Mouse (Mus musculus): ENCODE results near the gene Gm21731. TPM values are rescaled to one million over a fixed set of nuclear protein-coding genes. Genes with fewer than 3 reads are reported as not detected.

The Gm21731 gene
- polyA plus RNA-seq (2021; fragmentation: Nextera tagmentation) = not detected in 2 replicates
- long read RNA-seq, experiment 1 = 0 reads
- long read RNA-seq, experiment 2 = 0 reads

DNA sequence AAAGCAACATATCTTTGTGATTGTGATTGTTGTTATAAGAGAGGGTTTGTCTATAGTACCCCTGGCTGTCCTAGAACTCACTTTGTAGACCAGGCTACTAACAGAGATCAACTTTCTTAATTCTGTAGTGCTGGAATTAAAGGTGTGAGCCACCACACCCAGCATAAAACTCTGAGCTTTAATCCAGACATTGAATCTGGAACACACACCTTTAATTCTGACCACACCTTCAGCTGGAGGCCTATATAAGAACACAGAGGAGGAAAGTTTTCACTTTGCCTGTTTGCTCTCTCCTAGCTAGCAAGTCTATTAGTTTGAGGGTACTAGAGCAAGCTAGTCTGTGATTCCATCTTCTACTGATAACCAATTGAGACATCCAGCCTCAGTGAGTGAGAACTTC is at the start of gene Gm21731:
Gm21731 (plus strand) TSS at position 301 of the 400 bp plus-strand sequence.

DNA sequence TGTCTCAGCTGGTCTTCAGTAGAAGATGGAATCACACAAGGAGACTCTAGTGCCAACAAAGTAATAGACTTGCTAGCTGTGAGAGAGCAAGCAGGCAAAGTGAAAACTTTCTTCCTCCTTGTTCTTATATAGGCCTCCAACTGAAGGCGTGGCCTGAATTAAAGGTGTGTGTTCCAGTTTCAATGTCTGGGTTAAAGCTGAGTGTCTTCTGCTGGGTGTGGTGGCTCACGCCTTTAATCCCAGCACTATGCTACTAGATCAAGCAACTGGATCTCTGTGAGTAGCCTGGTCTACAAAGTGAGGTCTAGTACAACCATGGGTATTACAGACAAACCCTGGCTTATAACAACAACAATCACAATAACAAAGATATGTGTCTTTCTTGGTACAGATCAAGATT is 23.1 kb upstream of the Gm21731 start, which contains the start of gene Gm21762:
Gm21762 (minus strand) TSS at position 101 of the 400 bp plus-strand sequence.

DNA sequence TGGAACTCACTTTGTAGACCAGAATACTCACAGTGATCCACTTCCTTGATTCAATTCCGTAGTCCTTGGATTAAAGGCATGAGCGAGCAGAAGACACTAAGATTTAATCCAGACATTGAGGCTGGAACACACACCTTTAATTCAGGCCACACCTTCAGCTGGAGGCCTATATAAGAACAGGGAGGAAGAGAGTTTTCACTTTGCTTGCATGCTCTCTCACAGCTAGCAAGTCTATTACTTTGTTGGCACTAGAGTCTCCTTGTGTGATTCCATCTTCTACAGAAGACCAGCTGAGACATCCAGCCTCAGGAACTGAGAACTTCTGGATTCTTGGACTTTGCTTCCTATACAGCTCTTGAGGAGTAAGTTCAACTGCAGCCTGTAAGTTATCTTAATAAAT is 24.0 kb downstream of the Gm21731 start, which contains the start of gene AF067061:
AF067061 (plus strand) TSS at position 245 of the 400 bp plus-strand sequence.

Other genes with a start within 250 kb of the Gm21731 start
- gene Gm36079, start 212.1 kb upstream of the Gm21731 start, polyA plus RNA-seq (2021; fragmentation: Nextera tagmentation) = not detected in 2 replicates
- gene Gm21188, start 186.9 kb upstream of the Gm21731 start, polyA plus RNA-seq (2021; fragmentation: Nextera tagmentation) = 0.13 TPM in 1 of 2 replicates, not detected in the other
- gene Gm20767, start 98.9 kb upstream of the Gm21731 start, polyA plus RNA-seq (2021; fragmentation: Nextera tagmentation) = not detected in 2 replicates
- not detected in 2 replicates for gene Gm21818, start 66.7 kb upstream of the Gm21731 start, polyA plus RNA-seq (2021; fragmentation: Nextera tagmentation)
- gene Gm21762, start 23.2 kb upstream of the Gm21731 start, polyA plus RNA-seq (2021; fragmentation: Nextera tagmentation) = not detected in 2 replicates
- gene AF067061, start 24.0 kb downstream of the Gm21731 start, polyA plus RNA-seq (2021; fragmentation: Nextera tagmentation) = not detected in 2 replicates
- 0.09 and 0.14 TPM in 2 replicates for gene BC147527, start 61.3 kb downstream of the Gm21731 start, polyA plus RNA-seq (2021; fragmentation: Nextera tagmentation)
- gene Tcstv3, start 77.8 kb downstream of the Gm21731 start, polyA plus RNA-seq (2021; fragmentation: Nextera tagmentation) = not detected in 2 replicates